Mouse (Mus musculus) G1E-ER4 (cell line): Measurements from ENCODE around the gene Dhtkd1. TPM values are rescaled to one million over a fixed set of nuclear protein-coding genes. Genes with fewer than 3 reads are reported as not detected.

Experiments used
- GATA1 ChIP-seq: IDR thresholded peaks from one replicate; pipeline ENCODE4 v1.8.0; 2012; ENCODE audit warnings: low read length, inconsistent platforms
- polyA plus RNA-seq: library from polyadenylated mRNA; stranded (reverse); fragments of >175 nt; gene quantifications from 2 replicates; pipeline ENCODE4 v1.2.3, GENCODE M21; 2012

Gene Dhtkd1
- polyA plus RNA-seq, 1 experiment, result not detected

GRCm38 (mm10) chr2:5888865-5889264 is 53.7 kb downstream of the Dhtkd1 start:
- TF ChIP-seq GATA1, result no peak

GRCm38 (mm10) chr2:5877446-5877845 is 65.1 kb downstream of the Dhtkd1 start:
- TF ChIP-seq GATA1, result no peak

- TF ChIP-seq GATA1, result no peak
These were observed 72.8 kb downstream of the Dhtkd1 start for GRCm38 (mm10) chr2:5869746-5870145.

GRCm38 (mm10) chr2:5867681-5868080 is 74.9 kb downstream of the Dhtkd1 start:
- TF ChIP-seq GATA1, result no peak

GRCm38 (mm10) chr2:5862834-5863233 is 79.8 kb downstream of the Dhtkd1 start, which contains the start of gene Gm13199:
Gm13199 (minus strand) TSS chr2:5862934.
- TF ChIP-seq GATA1, result no peak

- TF ChIP-seq GATA1, result no peak
These were observed 90.7 kb downstream of the Dhtkd1 start for GRCm38 (mm10) chr2:5851866-5852265.

- no peak for TF ChIP-seq GATA1
These were observed 91.5 kb downstream of the Dhtkd1 start for GRCm38 (mm10) chr2:5851116-5851515.

Other genes with a start within 250 kb of the Dhtkd1 start
- 20.5 and 21.0 TPM in 2 replicates for gene Camk1d, start 228.3 kb downstream of the Dhtkd1 start, polyA plus RNA-seq
- gene Nudt5, start 97.8 kb downstream of the Dhtkd1 start, polyA plus RNA-seq, result 3.0 and 26.0 TPM in 2 replicates
- 120 and 169 TPM in 2 replicates for gene Cdc123, start 97.6 kb downstream of the Dhtkd1 start, polyA plus RNA-seq
- not detected in 2 replicates for gene Gm13199, start 79.9 kb downstream of the Dhtkd1 start, polyA plus RNA-seq
- 1.3 and 3.7 TPM in 2 replicates for gene Sec61a2, start 47.4 kb downstream of the Dhtkd1 start, polyA plus RNA-seq
- 3.5 and 3.8 TPM in 2 replicates for gene Upf2, start 8.7 kb upstream of the Dhtkd1 start, polyA plus RNA-seq
- not detected in 2 replicates for gene Proser2, start 187.4 kb upstream of the Dhtkd1 start, polyA plus RNA-seq